Mouse (Mus musculus): ENCODE measurements around the gene Ctla4. TPM values are rescaled to one million over a fixed set of nuclear protein-coding genes. Genes with fewer than 3 reads are reported as not detected.

Ctla4 gene
- polyA plus RNA-seq, 1 experiment from 2014 or later, result not detected

DNA sequence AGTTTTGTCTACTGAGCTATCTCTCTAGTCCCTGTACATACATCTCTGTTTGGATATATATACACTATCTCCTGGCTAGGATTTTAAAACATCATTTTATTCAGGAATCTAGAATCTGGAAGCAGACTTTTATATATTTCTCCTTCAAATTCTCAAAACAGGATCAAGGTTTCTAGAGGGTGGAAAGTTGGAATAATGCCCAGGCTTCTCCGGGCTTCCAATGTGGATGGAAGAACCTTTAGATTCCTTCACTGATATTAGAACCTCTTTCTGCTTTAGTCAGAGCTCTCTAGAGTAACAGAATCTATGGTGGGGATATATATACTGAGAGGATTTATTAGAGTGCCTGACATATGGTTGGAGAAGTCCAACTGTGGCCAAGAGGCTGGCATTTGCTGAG is 2.2 kb upstream of the Ctla4 start:
- no peak overlapping the region for H3K4me2 ChIP-seq
- no peaks in the 10 kb centered on the region for H3K9me3 ChIP-seq (ENCODE audit: low read depth, low read length)
- no peak for TF ChIP-seq CTCF (IDR thresholded peaks at IDR 0.05; ENCODE audit: low read depth)
- H3K27ac ChIP-seq (ENCODE audit: low read depth), result no peak overlapping the region
- H3K9ac ChIP-seq, result no peak overlapping the region
- no peak overlapping the region for H3K4me3 ChIP-seq (ENCODE audit: low read depth, low read length)
- ATAC-seq (ENCODE audit: insufficient read depth) (no peak), DNase-seq (no peak)
- H3K4me1 ChIP-seq (ENCODE audit: insufficient read depth), result no peaks in the 10 kb centered on the region
- H3K36me3 ChIP-seq (ENCODE audit: insufficient read depth), result no peaks in the 10 kb centered on the region
- 79% methylated on average over 1 of the region's 1 CpGs for WGBS
- no peaks in the 10 kb centered on the region for H3K27me3 ChIP-seq (ENCODE audit: insufficient read depth, low read length)

DNA sequence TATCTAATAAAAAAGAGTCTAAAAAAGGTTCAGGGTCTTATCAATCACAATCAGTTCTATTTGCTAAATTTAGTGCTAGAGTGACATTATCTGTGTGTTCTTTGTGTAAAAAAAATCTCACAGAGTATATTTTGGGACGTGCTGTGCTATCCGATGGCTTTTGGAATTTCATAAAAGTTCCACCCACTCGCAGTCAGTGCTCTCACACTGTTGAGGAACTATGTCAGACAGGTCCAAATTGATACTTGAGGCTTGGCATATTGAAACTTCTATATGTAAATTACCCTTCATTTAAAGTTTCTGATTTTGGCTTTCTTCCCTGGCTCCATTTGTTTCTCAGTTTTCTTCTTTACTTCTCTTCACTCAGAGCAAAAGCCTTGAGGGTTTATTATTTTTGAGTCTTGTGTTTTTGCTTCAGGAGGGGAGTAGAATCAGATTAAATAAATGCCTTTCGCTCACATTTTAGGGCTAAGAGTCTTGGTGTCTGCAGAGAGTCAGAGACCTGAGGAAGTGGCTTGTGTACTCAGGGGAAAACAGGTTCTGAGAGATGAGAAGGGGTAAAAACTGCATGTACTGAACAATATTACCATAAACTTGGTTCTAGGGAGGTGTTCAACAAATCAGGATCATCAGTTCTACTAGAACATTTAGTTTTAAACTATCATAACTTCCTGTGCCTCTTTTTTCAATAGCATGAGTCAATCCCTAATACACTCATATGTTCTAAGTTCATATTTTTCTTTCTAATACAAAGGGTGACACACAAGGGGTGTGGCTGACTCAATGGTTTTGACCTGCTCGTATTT is 11.5 kb downstream of the Ctla4 start:
- Histone ChIP-seq H3K4me3 (ENCODE audit: low read depth, low read length) (no peak overlapping the region), H3K27me3 (ENCODE audit: insufficient read depth, low read length) (no peaks in the 10 kb centered on the region), H3K36me3 (ENCODE audit: insufficient read depth) (no peaks in the 10 kb centered on the region), H3K4me1 (ENCODE audit: insufficient read depth) (no peaks in the 10 kb centered on the region), H3K27ac (ENCODE audit: low read depth) (no peak overlapping the region), H3K4me2 (no peak overlapping the region), H3K9ac (no peak overlapping the region), H3K9me3 (ENCODE audit: low read depth, low read length) (no peaks in the 10 kb centered on the region)
- TF ChIP-seq CTCF (IDR thresholded peaks at IDR 0.05; ENCODE audit: low read depth), result no peak
- DNase-seq (no peak), ATAC-seq (ENCODE audit: insufficient read depth) (no peak)
- 65% methylated on average over 5 of the region's 5 CpGs for WGBS

DNA sequence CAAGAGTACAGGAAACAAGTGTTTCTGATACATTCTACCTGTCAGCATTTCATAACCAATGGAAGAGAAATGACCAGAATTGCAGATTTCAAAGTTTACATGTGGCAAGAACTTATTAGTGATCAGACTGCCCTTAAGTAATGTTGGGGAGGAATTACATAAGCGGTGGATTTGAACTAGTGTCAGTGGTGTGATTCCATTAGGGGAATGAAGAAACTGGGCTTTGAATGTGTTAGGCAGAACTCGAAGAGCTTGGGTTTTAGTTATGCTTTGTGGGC is 12.1 kb downstream of the Ctla4 start:
- Histone ChIP-seq H3K36me3 (ENCODE audit: insufficient read depth) (no peaks in the 10 kb centered on the region), H3K4me2 (no peak overlapping the region), H3K9me3 (ENCODE audit: low read depth, low read length) (no peaks in the 10 kb centered on the region), H3K4me3 (ENCODE audit: low read depth, low read length) (no peak overlapping the region), H3K27me3 (ENCODE audit: insufficient read depth, low read length) (no peaks in the 10 kb centered on the region), H3K27ac (ENCODE audit: low read depth) (no peak overlapping the region), H3K4me1 (ENCODE audit: insufficient read depth) (no peaks in the 10 kb centered on the region), H3K9ac (no peak overlapping the region)
- WGBS, result 84% methylated on average over 2 of the region's 2 CpGs
- DNase-seq (no peak), ATAC-seq (ENCODE audit: insufficient read depth) (no peak)
- no peak for TF ChIP-seq CTCF (IDR thresholded peaks at IDR 0.05; ENCODE audit: low read depth)

DNA sequence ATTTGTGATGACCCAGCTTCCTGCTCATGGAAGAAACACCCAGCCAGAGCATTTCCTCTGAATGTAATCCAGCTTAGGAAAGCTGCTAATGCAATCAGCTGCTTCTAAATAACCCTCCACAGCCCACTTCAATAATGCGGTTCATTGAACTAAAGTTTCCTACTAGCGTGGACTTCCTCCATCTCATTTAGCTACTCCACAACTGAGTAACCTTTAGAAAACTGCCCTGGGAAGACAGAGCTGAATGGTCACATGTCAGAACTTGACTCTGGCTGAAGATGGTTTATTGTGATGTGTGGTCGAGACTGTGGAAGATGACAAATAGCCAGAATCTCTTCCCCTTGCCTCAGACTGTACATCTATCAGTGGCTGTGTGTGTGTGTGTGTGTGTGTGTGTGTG is 12.4 kb downstream of the Ctla4 start:
- WGBS, result 70% methylated on average over 3 of the region's 3 CpGs

DNA sequence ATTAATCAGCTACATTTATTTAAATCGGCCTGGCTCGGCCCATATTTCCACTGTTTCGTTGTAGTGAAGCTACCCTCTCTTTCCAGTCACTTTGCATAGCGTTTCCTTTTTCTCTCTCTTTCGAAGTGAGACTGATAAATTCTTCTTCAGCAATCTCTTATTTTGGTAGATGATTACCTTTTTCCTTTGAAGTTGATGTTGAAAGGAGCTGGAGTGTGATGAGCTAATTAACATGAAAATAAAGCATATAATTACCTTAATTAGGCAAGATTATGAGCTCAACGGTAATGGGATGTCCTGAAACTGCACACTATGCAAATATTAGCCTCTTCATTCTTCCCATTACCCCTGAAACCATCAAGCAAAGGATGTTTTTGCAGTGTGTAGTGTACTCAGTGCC is 15.7 kb downstream of the Ctla4 start:
- H3K4me2 ChIP-seq, result no peak overlapping the region
- no peak overlapping the region for H3K27ac ChIP-seq (ENCODE audit: low read depth)
- H3K9me3 ChIP-seq (ENCODE audit: low read depth, low read length), result no peaks in the 10 kb centered on the region
- no peak overlapping the region for H3K4me3 ChIP-seq (ENCODE audit: low read depth, low read length)
- DNase-seq (no peak), ATAC-seq (ENCODE audit: insufficient read depth) (no peak)
- no peaks in the 10 kb centered on the region for H3K4me1 ChIP-seq (ENCODE audit: insufficient read depth)
- no peaks in the 10 kb centered on the region for H3K36me3 ChIP-seq (ENCODE audit: insufficient read depth)
- WGBS, result 78% methylated on average over 6 of the region's 6 CpGs
- no peaks in the 10 kb centered on the region for H3K27me3 ChIP-seq (ENCODE audit: insufficient read depth, low read length)
- no peak for TF ChIP-seq CTCF (IDR thresholded peaks at IDR 0.05; ENCODE audit: low read depth)
- no peak overlapping the region for H3K9ac ChIP-seq

More for the DNA sequence above, 12.4 kb downstream of the Ctla4 start:
- no peaks in the 10 kb centered on the region for H3K36me3 ChIP-seq (ENCODE audit: insufficient read depth)
- no peak overlapping the region for H3K4me3 ChIP-seq (ENCODE audit: low read depth, low read length)
- H3K27ac ChIP-seq (ENCODE audit: low read depth), result no peak overlapping the region
- no peak overlapping the region for H3K9ac ChIP-seq
- no peaks in the 10 kb centered on the region for H3K27me3 ChIP-seq (ENCODE audit: insufficient read depth, low read length)
- no peaks in the 10 kb centered on the region for H3K4me1 ChIP-seq (ENCODE audit: insufficient read depth)
- TF ChIP-seq CTCF (IDR thresholded peaks at IDR 0.05; ENCODE audit: low read depth), result no peak
- no peaks in the 10 kb centered on the region for H3K9me3 ChIP-seq (ENCODE audit: low read depth, low read length)
- H3K4me2 ChIP-seq, result no peak overlapping the region
- no peak for ATAC-seq (ENCODE audit: insufficient read depth)
- DNase-seq, result no peak

DNA sequence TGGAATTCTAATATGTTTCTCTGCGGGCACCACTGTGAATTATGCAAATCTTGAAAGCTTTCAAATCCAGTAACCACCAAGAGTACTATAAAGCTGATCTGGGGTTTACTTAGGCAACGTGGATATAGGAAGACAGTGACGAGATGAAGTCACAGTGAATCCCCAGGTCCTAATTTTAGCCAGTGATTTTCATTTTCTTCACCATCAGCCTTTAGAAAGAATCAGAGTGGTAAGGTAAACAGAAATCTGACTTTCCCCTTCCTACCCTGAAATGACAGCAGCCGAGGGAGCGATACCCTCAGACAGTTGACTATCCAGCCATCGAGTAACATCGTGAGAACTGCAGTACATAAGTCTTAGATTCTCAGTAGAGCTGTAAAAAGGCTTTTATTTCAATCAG is 16.3 kb downstream of the Ctla4 start:
- no peak overlapping the region for H3K27ac ChIP-seq (ENCODE audit: low read depth)
- DNase-seq, result no peak
- no peaks in the 10 kb centered on the region for H3K36me3 ChIP-seq (ENCODE audit: insufficient read depth)
- 85% methylated on average over 7 of the region's 7 CpGs for WGBS
- H3K9me3 ChIP-seq (ENCODE audit: low read depth, low read length), result no peaks in the 10 kb centered on the region
- H3K27me3 ChIP-seq (ENCODE audit: insufficient read depth, low read length), result no peaks in the 10 kb centered on the region
- H3K4me1 ChIP-seq (ENCODE audit: insufficient read depth), result no peaks in the 10 kb centered on the region
- no peak overlapping the region for H3K4me2 ChIP-seq
- ATAC-seq (ENCODE audit: insufficient read depth), result no peak
- H3K9ac ChIP-seq, result no peak overlapping the region
- no peak overlapping the region for H3K4me3 ChIP-seq (ENCODE audit: low read depth, low read length)
- TF ChIP-seq CTCF (IDR thresholded peaks at IDR 0.05; ENCODE audit: low read depth), result no peak

DNA sequence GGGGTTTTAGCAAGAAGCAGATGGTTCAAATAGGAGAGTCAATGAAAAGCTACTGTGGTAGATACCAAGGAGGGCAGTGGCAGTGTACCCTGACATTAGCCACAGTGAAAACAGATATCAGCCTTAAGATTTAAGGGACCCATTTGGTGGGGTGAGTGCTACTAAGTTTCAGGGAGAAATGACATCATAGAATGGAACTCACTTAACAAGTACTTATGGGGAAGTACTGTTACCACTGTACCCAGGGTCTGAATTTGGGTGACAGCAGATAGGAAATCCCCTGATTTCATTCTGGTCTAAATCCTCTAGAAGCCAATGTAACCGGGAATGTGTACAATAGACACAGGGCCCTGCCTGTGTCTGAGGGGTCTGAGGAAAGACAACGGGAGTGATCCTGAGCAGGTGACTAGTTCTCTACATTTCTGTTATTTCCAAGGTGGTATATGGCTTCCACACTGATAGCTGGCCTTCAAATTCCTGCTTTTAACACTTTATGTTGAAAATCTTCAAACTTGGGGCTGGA is 17.7 kb downstream of the Ctla4 start:
- H3K36me3 ChIP-seq (ENCODE audit: insufficient read depth), result no peaks in the 10 kb centered on the region
- WGBS, result 95% methylated on average over 2 of the region's 2 CpGs
- H3K27ac ChIP-seq (ENCODE audit: low read depth), result no peak overlapping the region
- no peak overlapping the region for H3K9ac ChIP-seq
- no peaks in the 10 kb centered on the region for H3K9me3 ChIP-seq (ENCODE audit: low read depth, low read length)
- DNase-seq (no peak), ATAC-seq (ENCODE audit: insufficient read depth) (no peak)
- H3K4me2 ChIP-seq, result no peak overlapping the region
- no peak overlapping the region for H3K4me3 ChIP-seq (ENCODE audit: low read depth, low read length)
- no peaks in the 10 kb centered on the region for H3K27me3 ChIP-seq (ENCODE audit: insufficient read depth, low read length)
- no peaks in the 10 kb centered on the region for H3K4me1 ChIP-seq (ENCODE audit: insufficient read depth)
- no peak for TF ChIP-seq CTCF (IDR thresholded peaks at IDR 0.05; ENCODE audit: low read depth)

Data from lung, embryonic 14.5 days (tissue).